Mouse (Mus musculus) lung, postnatal 36 days (tissue): ENCODE data around the gene Ets1.

Source experiments
- DNase-seq: peaks from one replicate; pipeline ENCODE4 v3.0.0; 2022; ENCODE audit warnings: mixed read lengths

Gene Ets1

DNA sequence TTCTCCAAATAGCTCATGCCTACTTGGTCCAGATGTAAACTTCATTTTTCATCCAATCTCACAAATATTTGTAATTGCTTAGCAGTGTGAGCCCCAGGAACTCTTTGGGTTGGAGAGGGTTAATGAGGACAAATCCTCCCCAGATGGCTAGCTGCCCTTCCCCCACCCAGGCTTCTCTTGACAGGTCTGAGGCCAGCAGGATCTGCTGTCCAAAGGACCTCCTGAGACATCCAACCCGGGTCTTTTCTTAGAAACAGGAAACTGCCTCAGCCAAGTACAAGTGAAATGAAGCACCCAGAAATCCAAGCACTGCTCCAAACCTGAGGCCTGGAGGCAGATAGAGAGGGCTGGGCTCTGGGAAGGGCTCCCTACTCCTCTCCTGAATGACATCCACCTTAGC, 151.6 kb downstream of the Ets1 start:
- DNase-seq = peak; percentile 58

DNA sequence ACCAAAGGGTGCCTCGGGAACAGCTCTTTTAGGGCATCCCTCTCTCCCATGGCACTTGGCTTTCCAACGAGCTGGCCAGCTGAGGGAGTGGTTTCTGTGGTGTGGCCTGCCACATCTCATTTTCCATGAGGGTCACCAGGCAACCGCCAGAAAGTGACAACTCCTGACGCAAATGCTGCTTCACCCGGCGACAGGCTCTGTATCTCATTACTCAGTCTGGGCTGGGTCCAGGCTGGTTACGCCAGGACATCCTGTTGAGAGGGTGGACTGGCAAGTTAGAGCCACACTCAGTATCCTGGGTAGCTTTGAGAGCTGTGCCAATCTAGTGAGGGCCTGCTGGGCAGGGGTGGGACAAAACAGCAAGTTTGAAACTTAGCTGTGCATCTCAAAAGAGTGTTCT, 153.3 kb downstream of the Ets1 start:
- DNase-seq = peak; percentile 66

DNA sequence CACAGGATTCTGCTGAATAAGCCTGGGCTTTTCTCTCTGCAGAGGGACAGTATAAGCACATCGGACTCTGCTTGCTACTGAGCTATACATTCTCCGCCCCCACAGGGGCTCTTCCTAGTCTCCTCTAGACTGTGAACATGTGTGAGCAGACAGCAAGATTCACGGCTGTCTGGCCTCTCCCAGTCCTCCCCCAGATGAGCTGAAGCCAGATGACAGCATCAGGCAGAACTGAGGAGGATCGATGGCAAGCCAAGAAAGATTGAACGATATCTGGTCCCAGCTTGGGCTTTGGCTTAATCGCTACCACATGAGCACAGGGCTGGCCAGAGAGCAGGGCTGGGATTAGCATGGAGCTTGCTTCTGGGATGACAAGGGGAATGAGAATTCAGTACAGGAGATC, 155.7 kb downstream of the Ets1 start:
- no peak for DNase-seq

DNA sequence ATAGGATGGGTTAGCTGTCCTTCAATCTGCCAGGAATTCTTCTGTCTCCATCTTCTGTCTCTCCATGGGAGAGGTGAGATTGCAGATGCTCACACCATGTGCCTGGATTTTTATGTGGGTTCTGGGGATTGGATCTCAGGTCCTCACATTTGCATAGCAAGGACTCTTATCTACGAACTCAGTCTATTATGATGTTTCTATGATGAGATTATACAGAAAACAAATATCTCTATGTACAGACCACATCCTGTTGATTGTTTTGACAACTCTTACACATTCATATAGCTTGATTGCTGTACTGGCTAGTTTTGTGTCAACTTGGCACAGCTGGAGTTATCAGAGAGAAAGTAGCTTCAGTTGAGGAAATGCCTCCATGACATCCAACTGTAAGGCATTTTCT, 162.2 kb downstream of the Ets1 start:
- DNase-seq = no peak

DNA sequence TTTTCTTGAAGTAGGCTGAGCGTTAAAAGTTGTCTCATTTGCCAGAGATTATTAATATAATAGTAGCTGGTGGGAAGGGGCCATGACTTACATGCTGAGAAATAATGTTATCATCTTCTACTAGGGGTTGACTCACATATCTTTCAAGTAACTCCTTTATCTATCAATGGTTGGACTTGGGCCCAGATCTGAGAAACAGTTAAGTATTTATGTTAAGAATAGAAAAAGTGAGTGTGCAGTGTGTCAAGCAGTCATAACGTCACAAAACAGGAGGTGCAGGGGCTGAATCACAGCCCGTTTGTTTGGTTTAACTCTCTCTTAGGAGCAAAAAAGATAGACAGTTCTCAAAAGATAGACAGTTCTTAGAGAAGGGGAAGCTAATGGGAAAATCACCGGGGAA, 170.1 kb downstream of the Ets1 start:
- no peak for DNase-seq
